Mouse (Mus musculus): ENCODE results near the gene St3gal3. TPM values are rescaled to one million over a fixed set of nuclear protein-coding genes. Genes with fewer than 3 reads are reported as not detected.

St3gal3 gene
- polyA plus RNA-seq, 1 experiment from 2014 or later = 6.7 TPM

GRCm38 (mm10) chr4:117887920-117888319 is 246.8 kb downstream of the St3gal3 start:
- TF ChIP-seq CTCF (IDR thresholded peaks at IDR 0.05; ENCODE audit: low read depth) = no peak
- no peak overlapping the region for H3K27ac ChIP-seq
- peak overlapping the region; percentile 98 for H3K4me2 ChIP-seq (ENCODE audit: low read length)
- DNase-seq (ENCODE audit: low spot score) = no peak
- peaks cover 14% of the 10 kb centered on the region; the same call in 1 of the 2 replicates for H3K36me3 ChIP-seq (ENCODE audit: insufficient read depth, low read length)
- no peak overlapping the region; the same call in 1 of the 2 replicates for H3K4me3 ChIP-seq (replicated peaks; ENCODE audit: low read depth, low read length)
- H3K9ac ChIP-seq (ENCODE audit: low read depth, low read length) = no peak overlapping the region
- no peaks in the 10 kb centered on the region for H3K9me3 ChIP-seq (replicated peaks; ENCODE audit: low read length)
- H3K27me3 ChIP-seq (ENCODE audit: insufficient read depth, low read length) = no peaks in the 10 kb centered on the region
- ATAC-seq (replicated peaks; ENCODE audit: low FRiP score, low read depth) = no peak
- H3K4me1 ChIP-seq (replicated peaks; ENCODE audit: insufficient read depth, low read length) = peaks cover 11% of the 10 kb centered on the region
- WGBS = 75% methylated on average over 2 of the region's 2 CpGs

GRCm38 (mm10) chr4:117887133-117887532 is 247.6 kb downstream of the St3gal3 start, which contains the start of gene Atp6v0b:
Atp6v0b (minus strand) TSS chr4:117887333.
- peaks cover 16% of the 10 kb centered on the region for H3K4me1 ChIP-seq (replicated peaks; ENCODE audit: insufficient read depth, low read length)
- peak within 1 kb of the TSS; percentile 91 for H3K4me3 ChIP-seq (replicated peaks; ENCODE audit: low read depth, low read length)
- peak within 1 kb of the TSS; percentile 76 for H3K27ac ChIP-seq
- H3K27me3 ChIP-seq (ENCODE audit: insufficient read depth, low read length) = no peaks in the 10 kb centered on the region
- ATAC-seq (replicated peaks; ENCODE audit: low FRiP score, low read depth) (peak; percentile 90), DNase-seq (ENCODE audit: low spot score) (peak; percentile 93)
- under 1% methylated on average over 37 of the region's 37 CpGs for WGBS
- H3K9ac ChIP-seq (ENCODE audit: low read depth, low read length) = peak within 1 kb of the TSS; percentile 80
- TF ChIP-seq CTCF (IDR thresholded peaks at IDR 0.05; ENCODE audit: low read depth) = no peak
- peaks cover 14% of the 10 kb centered on the region; the same call in 1 of the 2 replicates for H3K36me3 ChIP-seq (ENCODE audit: insufficient read depth, low read length)
- H3K4me2 ChIP-seq (ENCODE audit: low read length) = peak within 1 kb of the TSS; percentile 98
- H3K9me3 ChIP-seq (replicated peaks; ENCODE audit: low read length) = no peaks in the 10 kb centered on the region

- DNase-seq (ENCODE audit: low spot score) (no peak), ATAC-seq (replicated peaks; ENCODE audit: low FRiP score, low read depth) (peak; percentile 14; the same call in 1 of the 2 replicates)
- Histone ChIP-seq H3K4me2 (ENCODE audit: low read length) (peak overlapping the region; percentile 98), H3K9me3 (replicated peaks; ENCODE audit: low read length) (no peaks in the 10 kb centered on the region), H3K27me3 (ENCODE audit: insufficient read depth, low read length) (no peaks in the 10 kb centered on the region), H3K27ac (peak overlapping the region; percentile 76), H3K4me3 (replicated peaks; ENCODE audit: low read depth, low read length) (peak overlapping the region; percentile 91), H3K9ac (ENCODE audit: low read depth, low read length) (peak overlapping the region; percentile 80), H3K4me1 (replicated peaks; ENCODE audit: insufficient read depth, low read length) (peaks cover 14% of the 10 kb centered on the region), H3K36me3 (ENCODE audit: insufficient read depth, low read length) (peaks cover 14% of the 10 kb centered on the region; the same call in 1 of the 2 replicates)
- no peak for TF ChIP-seq CTCF (IDR thresholded peaks at IDR 0.05; ENCODE audit: low read depth)
- under 1% methylated on average over 24 of the region's 24 CpGs for WGBS
Observed at GRCm38 (mm10) chr4:117886644-117887043, 248.1 kb downstream of the St3gal3 start.

GRCm38 (mm10) chr4:117885994-117886393 is 248.7 kb downstream of the St3gal3 start:
- no peak for TF ChIP-seq CTCF (IDR thresholded peaks at IDR 0.05; ENCODE audit: low read depth)
- peaks cover 8% of the 10 kb centered on the region for H3K4me1 ChIP-seq (replicated peaks; ENCODE audit: insufficient read depth, low read length)
- H3K27ac ChIP-seq = no peak overlapping the region
- no peaks in the 10 kb centered on the region for H3K27me3 ChIP-seq (ENCODE audit: insufficient read depth, low read length)
- H3K9me3 ChIP-seq (replicated peaks; ENCODE audit: low read length) = no peaks in the 10 kb centered on the region
- DNase-seq (ENCODE audit: low spot score) = no peak
- no peak for ATAC-seq (replicated peaks; ENCODE audit: low FRiP score, low read depth)
- H3K4me3 ChIP-seq (replicated peaks; ENCODE audit: low read depth, low read length) = peak overlapping the region; percentile 91
- 68% methylated on average over 9 of the region's 9 CpGs for WGBS
- H3K4me2 ChIP-seq (ENCODE audit: low read length) = peak overlapping the region; percentile 98
- peaks cover 14% of the 10 kb centered on the region; the same call in 1 of the 2 replicates for H3K36me3 ChIP-seq (ENCODE audit: insufficient read depth, low read length)
- H3K9ac ChIP-seq (ENCODE audit: low read depth, low read length) = 0 out of 2 replicates have a peak overlapping the region, but pooled peaks have one; percentile 80

GRCm38 (mm10) chr4:117885093-117885492 is 249.6 kb downstream of the St3gal3 start:
- Histone ChIP-seq H3K9ac (ENCODE audit: low read depth, low read length) (no peak overlapping the region), H3K36me3 (ENCODE audit: insufficient read depth, low read length) (peaks cover 13% of the 10 kb centered on the region; the same call in 1 of the 2 replicates), H3K27ac (no peak overlapping the region), H3K4me2 (ENCODE audit: low read length) (no peak overlapping the region), H3K9me3 (replicated peaks; ENCODE audit: low read length) (no peaks in the 10 kb centered on the region), H3K4me3 (replicated peaks; ENCODE audit: low read depth, low read length) (no peak overlapping the region), H3K27me3 (ENCODE audit: insufficient read depth, low read length) (no peaks in the 10 kb centered on the region), H3K4me1 (replicated peaks; ENCODE audit: insufficient read depth, low read length) (peaks cover 5% of the 10 kb centered on the region; the same call in 1 of the 2 replicates)
- ATAC-seq (replicated peaks; ENCODE audit: low FRiP score, low read depth) = no peak
- DNase-seq (ENCODE audit: low spot score) = no peak
- 95% methylated on average over 10 of the region's 10 CpGs for WGBS
- no peak for TF ChIP-seq CTCF (IDR thresholded peaks at IDR 0.05; ENCODE audit: low read depth)

- no peak overlapping the region for H3K4me3 ChIP-seq (replicated peaks; ENCODE audit: low read depth, low read length)
- DNase-seq (ENCODE audit: low spot score) = no peak
- WGBS = 88% methylated on average over 1 of the region's 1 CpGs
Observed at GRCm38 (mm10) chr4:117884146-117884545, 250.6 kb downstream of the St3gal3 start.

More at GRCm38 (mm10) chr4:117884146-117884545, 250.6 kb downstream of the St3gal3 start:
- Histone ChIP-seq H3K9me3 (replicated peaks; ENCODE audit: low read length) (no peaks in the 10 kb centered on the region), H3K27me3 (ENCODE audit: insufficient read depth, low read length) (no peaks in the 10 kb centered on the region), H3K4me1 (replicated peaks; ENCODE audit: insufficient read depth, low read length) (peaks cover 5% of the 10 kb centered on the region; the same call in 1 of the 2 replicates), H3K4me2 (ENCODE audit: low read length) (no peak overlapping the region), H3K9ac (ENCODE audit: low read depth, low read length) (no peak overlapping the region), H3K36me3 (ENCODE audit: insufficient read depth, low read length) (peaks cover 4% of the 10 kb centered on the region; the same call in 1 of the 2 replicates), H3K27ac (no peak overlapping the region)
- ATAC-seq (replicated peaks; ENCODE audit: low FRiP score, low read depth) = no peak
- TF ChIP-seq CTCF (IDR thresholded peaks at IDR 0.05; ENCODE audit: low read depth) = no peak
